Mouse (Mus musculus) megakaryocyte progenitor cell, adult 5-6 weeks (primary cell): Measurements from ENCODE around the gene Catsperg1. TPM values are rescaled to one million over a fixed set of nuclear protein-coding genes. Genes with fewer than 3 reads are reported as not detected.
"Not testable (repeated sequence)": the region's sequence is repeated elsewhere in the genome, so short reads cannot be mapped to it uniquely, and the experiment has no call there.

Experiments
- ATAC-seq: replicated peaks from 2 replicates; pipeline ENCODE4 v1.8.0; 2016; ENCODE audit warnings: mild to moderate bottlenecking, moderate TSS enrichment, inconsistent platforms; ENCODE audit not compliant: poor library complexity
- total RNA-seq, 2 experiments: library from RNA; stranded (forward) in 1 of 2; stranded (reverse) in 1 of 2; fragments of 157-497, 149-512 nt in 1 of 2; fragments of 200-1000 nt in 1 of 2; gene quantifications; 2 replicates each; pipeline versions ENCODE4 v1.2.3 to v1.2.4; 2015 to 2017

Catsperg1 gene
- total RNA-seq (2015) (1.1 TPM in 1 of 2 replicates, not detected in the other), total RNA-seq (2017) (0.20 and 0.50 TPM in 2 replicates)

GRCm38 (mm10) chr7:29213675-29214082, at the start of gene Catsperg1:
Gene Catsperg1 (minus strand): TSS chr7:29214035.
- no peak for ATAC-seq

- ATAC-seq, result 0 out of 2 replicates have a peak, but pooled peaks have one; percentile 14
Measured at GRCm38 (mm10) chr7:29262151-29262550, 48.3 kb upstream of the Catsperg1 start.

DNA sequence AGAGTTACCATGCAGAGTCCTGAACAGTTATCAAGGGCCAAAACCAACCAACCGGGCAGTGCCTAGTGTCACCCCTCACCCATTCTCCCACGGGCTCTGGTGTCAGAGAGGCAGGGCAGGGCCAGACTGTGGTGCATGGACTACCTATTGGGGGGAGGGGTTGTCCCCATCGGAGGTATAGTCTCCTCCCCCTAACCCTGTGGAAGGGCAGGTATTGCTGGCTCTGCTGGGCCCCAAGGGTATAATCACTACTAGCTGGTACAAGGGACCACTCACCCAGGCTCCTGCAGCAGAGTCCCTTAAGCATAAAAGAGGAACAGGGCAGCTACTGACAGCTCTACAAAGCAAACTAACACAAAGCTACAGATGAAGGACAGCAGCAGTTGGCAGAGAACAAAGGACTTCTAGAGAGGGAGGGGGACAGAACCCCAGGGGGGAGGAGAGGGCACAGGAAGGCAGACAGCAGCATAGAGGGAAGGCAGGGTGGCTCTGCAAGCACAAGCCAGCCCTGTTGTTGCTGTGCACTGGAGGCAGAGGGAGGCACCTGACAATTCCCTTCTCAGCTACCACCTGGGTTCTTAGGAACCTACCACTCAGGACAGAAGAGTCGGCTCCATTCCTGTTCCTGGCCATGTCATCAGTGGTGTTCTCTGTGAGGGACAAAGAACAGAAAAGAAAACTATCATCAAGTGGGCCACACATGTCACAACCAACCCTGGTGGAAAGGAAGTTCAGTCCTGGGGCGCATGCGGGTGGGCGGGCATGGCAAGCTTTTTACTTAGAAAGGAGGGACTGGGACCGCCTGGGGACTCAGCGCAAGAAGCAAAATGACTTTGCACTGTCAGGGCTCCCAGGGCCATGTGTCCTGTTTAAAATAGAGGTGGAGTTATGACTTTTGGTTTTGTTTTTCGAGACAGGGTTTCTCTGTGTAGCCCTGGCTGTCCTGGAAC, 46.2 kb upstream of the Catsperg1 start:
- no peak for ATAC-seq

- ATAC-seq, result no peak
Measured at GRCm38 (mm10) chr7:29257368-29257767, 43.5 kb upstream of the Catsperg1 start.

- no peak for ATAC-seq
Measured at GRCm38 (mm10) chr7:29255875-29256274, 42.0 kb upstream of the Catsperg1 start.

DNA sequence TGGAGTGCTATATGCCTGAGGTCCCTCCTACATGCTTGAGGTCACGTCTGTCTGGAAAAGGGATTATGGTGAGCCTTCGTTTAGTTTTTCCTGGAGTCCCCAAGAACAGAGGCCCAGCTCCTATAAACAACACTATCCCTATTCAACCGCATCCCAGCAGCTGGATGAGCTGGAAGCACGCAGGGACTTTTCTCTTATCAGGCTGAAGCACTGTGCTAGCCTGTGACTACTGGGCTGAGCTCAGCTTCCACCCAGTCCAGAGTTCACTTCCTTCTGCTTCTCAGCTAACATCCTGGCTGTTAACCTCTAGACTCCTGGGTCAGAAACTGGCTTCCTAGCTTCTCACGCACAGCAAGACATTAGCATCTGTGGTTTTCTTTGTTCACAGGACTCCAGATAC, 40.0 kb upstream of the Catsperg1 start:
- ATAC-seq, result peak; percentile 49; the same call in 1 of the 2 replicates

GRCm38 (mm10) chr7:29251166-29251565, 37.3 kb upstream of the Catsperg1 start:
- no peak for ATAC-seq

- ATAC-seq, result 0 out of 2 replicates have a peak, but pooled peaks have one; percentile 30
Measured at GRCm38 (mm10) chr7:29248261-29248841, 34.5 kb upstream of the Catsperg1 start, which contains the start of gene 2200002D01Rik. Gene 2200002D01Rik (minus strand): TSS chr7:29248466.

DNA sequence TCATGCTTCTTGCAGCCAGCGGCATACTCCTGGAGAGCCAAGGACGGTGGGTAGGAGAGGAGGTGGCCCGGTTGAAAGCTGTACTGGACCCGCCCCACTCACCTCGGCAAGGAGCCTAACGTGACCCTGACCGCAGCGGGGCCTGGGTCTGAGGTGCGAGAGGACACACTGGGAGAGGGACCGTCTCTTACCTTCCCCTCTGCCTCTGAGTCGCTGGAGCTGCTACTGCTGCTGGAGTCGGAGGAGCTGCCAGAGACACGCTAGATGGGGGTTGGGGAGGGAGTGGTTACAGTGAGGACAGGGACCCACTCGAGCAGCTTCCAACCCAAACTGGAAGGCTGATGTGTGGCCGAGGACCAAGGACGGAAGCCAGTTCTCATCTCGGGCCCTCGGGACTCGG, 33.9 kb upstream of the Catsperg1 start:
- ATAC-seq, result 0 out of 2 replicates have a peak, but pooled peaks have one; percentile 7

DNA sequence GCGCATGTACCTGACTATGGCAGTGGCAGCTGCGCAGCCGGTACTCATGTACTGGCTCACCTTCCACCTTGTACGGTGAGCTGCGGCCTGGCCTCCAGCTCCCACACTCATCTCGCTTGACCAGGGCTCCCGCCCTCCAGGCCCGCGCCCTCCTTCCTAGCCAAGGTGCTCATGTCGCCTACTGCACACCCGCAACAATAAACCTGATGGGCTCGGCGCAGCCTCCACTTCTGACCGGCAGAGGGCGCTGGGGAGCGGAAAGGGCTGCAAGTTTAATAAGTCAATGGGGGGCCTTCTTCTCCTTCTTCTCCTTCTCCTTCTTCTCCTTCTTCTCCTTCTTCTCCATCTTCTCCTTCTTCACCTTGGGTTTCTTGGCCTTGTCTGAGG, 33.5 kb upstream of the Catsperg1 start:
- ATAC-seq, result peak; percentile 76

DNA sequence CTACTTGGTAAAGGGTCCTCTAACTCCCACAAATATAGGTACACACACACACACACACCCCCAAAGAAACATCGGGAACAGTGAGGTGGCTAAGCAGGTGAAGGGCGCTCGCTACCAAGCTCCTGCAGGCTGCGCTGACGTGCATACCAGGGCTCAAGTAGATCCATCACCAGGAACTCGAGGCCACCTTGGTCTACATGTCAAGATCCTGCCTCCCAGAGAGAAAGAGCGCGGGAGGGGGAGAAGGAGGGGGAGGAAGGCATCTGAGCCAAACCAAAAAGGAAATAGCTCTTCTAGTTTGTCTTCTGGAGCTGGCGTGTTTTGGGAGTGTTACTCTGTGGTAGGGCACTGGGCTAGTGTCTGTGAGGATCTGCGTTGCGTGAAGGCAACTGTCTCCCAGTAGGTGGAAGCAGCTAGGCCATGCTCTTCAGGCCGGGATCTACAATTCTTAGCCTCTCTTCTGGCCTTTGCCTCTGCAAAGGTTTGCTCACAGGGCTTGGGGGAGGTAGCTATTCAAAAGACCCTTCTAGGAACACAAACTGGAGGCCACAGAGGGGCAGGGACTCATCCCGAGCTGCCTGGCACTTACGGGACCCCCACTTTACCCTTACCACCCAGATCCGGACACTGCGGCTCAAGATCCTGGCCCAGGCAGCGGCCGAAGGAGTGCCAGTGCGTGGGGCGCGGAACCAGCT, 32.9 kb upstream of the Catsperg1 start:
- ATAC-seq, result no peak

DNA sequence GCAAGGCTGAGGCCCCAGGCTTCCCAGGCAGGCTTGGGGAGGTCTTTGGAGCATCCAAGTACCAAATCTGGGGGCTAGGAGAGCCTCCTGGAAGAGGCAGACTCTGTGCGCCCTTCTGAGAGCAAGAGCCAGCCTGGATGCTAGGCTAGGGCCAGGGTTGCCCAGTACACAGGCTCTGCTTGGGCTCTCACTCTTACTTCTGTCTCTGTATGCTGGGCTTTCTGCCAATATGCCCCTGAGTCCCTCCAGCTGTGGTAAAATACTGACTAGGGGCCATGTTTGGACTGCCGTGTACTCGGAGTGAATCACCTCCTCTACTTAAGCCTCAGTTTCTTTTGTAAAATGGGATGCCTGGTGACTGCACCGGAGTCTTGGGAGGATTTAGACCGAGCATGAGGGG, 32.2 kb upstream of the Catsperg1 start:
- ATAC-seq, result no peak

- ATAC-seq, result peak; percentile 65
Measured at GRCm38 (mm10) chr7:29244732-29245416, 31.0 kb upstream of the Catsperg1 start.

DNA sequence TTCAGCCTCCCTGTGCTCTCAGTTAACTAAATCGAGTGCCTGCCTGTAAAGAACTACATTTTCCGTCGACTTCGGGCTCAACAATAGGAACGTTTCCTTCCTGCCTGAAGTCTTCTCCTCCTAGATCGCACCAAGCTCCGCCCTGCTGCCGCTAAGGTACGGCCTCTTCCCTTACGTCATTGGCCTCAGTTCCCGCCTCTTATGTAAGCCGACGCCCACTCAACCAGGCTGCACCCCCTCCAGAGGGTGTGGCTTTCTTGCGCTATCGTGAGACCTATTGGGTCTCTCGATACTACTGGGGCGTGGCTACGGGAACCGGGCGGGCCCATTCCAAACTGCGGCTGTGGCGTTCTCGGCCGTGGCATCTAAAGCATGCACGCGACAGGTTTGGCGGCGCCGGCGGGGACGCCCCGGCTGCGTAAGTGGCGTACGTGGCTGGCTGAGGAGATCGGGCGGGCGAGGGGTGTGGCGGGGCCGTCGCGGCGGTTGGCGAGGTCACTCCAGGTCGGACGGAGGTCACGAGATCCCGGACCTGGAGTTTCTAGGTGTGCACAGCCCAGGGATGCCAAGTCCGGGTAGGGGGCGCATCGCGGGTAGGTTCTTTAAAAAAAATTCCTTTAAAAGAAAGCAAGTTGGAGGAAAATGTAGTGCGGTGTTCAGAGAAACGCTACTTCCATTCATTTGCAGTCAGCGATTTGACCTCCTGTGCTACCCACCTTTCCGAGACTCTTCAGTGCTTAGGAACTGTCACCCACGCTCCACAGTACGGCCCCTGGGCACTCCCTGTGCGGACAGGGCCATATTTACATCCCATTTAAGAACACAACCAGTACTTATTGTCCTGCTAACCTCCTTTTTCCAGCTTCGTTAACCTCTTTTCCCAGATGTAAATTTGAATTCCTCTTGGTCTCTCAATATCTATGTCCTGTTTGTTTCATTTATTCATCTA, 24.5 kb upstream of the Catsperg1 start, which contains the start of gene Yif1b:
Gene Yif1b, plus strand, starts transcription at position 311 of the 949 bp plus-strand sequence.
- ATAC-seq, result peak; percentile 93

DNA sequence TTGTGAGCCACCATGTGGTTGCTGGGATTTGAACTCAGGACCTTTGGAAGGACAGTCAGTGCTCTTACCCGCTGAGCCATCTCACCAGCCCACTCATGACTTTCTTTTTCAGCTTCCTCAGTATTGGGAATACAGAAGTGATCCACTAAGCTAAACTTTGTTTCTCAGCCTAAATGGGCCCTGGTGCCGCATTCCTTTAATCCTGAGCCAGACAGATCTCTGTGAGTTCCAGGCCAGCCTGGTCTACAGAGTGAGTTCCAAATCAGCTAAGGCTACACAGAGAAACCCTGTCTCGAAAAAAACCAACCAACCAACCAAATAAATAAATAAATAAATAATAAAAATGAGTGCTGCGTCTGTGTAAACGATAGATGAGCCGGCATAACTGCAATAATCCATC, 23.8 kb upstream of the Catsperg1 start:
- not testable (repeated sequence) for ATAC-seq

- no peak for ATAC-seq
Measured at GRCm38 (mm10) chr7:29236593-29236992, 22.8 kb upstream of the Catsperg1 start.

DNA sequence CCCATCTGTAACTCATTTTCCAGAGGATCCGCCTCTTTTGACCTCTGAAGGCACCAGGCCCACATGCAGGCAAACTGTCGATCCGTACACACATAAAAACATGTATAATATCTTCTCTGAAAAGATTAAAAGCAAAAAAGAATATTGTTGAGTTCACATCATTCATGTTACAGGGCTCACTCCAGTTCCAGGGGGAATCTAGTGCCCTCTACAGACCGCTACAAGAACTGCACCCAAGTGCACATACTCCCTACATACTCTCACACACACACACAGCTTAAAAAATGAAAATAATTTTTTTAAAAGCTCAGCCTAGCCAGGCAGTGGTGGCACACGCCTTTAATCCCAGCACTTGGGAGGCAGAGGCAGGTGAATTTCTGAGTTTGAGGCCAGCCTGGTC, 20.8 kb upstream of the Catsperg1 start:
- ATAC-seq, result no peak

- ATAC-seq, result peak; percentile 29
Measured at GRCm38 (mm10) chr7:29233745-29234144, 19.9 kb upstream of the Catsperg1 start.

DNA sequence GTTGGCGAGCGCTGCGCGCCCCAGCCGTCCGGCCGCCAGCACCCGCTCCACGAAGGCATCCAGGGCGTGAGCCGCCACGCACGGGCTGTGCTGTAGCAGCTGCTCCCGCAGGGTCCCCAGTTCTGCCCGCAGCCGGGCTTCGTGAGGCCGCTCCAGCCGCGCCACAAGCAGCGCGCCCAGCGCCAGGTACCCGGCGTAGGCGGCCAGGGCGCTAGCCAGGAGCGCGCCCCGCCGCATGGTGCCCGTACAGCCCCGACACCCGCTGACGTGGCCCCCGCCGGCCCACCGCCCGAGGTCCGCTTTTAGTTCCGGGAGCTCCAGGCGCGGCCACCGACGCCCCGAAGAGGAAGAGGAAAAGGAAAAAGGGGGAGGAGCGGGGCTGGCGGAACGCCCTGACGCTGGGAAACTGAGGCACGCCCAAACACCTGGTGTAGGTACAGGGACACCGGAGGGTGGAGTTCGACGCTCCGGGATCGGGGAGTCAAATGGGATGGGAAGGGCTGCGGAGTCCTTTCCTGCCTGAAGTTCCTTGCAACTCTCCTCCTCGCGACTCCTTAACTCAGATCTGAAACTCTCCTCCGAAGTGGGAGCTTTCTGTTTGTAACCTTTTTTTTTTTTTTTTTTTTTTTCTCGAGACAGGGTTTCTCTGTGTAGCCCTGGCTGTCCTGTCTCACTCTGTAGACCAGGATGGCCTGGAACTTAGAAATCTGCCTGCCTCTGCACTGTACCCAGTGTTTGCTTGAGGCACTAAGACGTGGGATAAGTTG, 18.6 kb upstream of the Catsperg1 start, which contains the start of gene Kcnk6:
Gene Kcnk6, minus strand, starts transcription at position 269 of the 767 bp plus-strand sequence.
- peak; percentile 56 for ATAC-seq
